7 mouse cellular contexts compared by ENCODE assay signal in genomic region chr6:86585070-86585600, GRCm38 (mm10). TPM values are rescaled to one million over a fixed set of nuclear protein-coding genes. Genes with fewer than 3 reads are reported as not detected.
A peak's percentile ranks its signal among the peaks of the same experiment; 100 is the strongest.
DNase-seq lines count a peak whose midpoint lies in the region; ATAC-seq and TF ChIP-seq lines count a peak whose summit lies in the region.

No protein-coding gene starts in this region.

- DNase-seq in adrenal gland, postnatal 25 days, result peak; percentile 85
- DNase-seq in heart, adult 11 months, result peak; percentile 100
- DNase-seq in left cerebral cortex, postnatal 36 days (ENCODE audit: low spot score in 2 of 2), result peak; percentile 88 to 90
- peak; percentile 63 for DNase-seq in mesoderm, embryonic 11.5 days (ENCODE audit: low read depth, low spot score)
- peak; percentile 77 for DNase-seq in right cerebral cortex, postnatal 14 days

- H3K9me3 ChIP-seq in embryonic facial prominence, embryonic 12.5 days, result no peaks in the 10 kb centered on the region
- H3K9me3 ChIP-seq in intestine, postnatal 0 days (ENCODE audit: control insufficient read depth), result no peaks in the 10 kb centered on the region

- H3K4me1 ChIP-seq in embryonic facial prominence, embryonic 12.5 days, result peaks cover 18% of the 10 kb centered on the region
- H3K4me1 ChIP-seq in intestine, postnatal 0 days (replicated peaks; ENCODE audit: control insufficient read depth, insufficient read depth, low read length), result peaks cover 17% of the 10 kb centered on the region; the same call in 1 of the 2 replicates

- peak overlapping the region; percentile 54 for H3K4me2 ChIP-seq in embryonic facial prominence, embryonic 12.5 days (replicated peaks)
- H3K4me2 ChIP-seq in intestine, postnatal 0 days (replicated peaks; ENCODE audit: low read depth), result peak overlapping the region; percentile 60

- no peaks in the 10 kb centered on the region for H3K27me3 ChIP-seq in embryonic facial prominence, embryonic 12.5 days
- H3K27me3 ChIP-seq in intestine, postnatal 0 days (replicated peaks; ENCODE audit: control insufficient read depth, insufficient read depth, low read length), result no peaks in the 10 kb centered on the region

- peak; percentile 18; the same call in 1 of the 2 replicates for TF ChIP-seq CTCF in intestine, postnatal 0 days (IDR thresholded peaks at IDR 0.05; ENCODE audit: low read depth)

- ATAC-seq in embryonic facial prominence, embryonic 12.5 days (ENCODE audit: insufficient number of reproducible peaks, insufficient read depth, low FRiP score, low TSS enrichment), result peak; percentile 74; the same call in 1 of the 2 replicates
- peak; percentile 74 for ATAC-seq in intestine, postnatal 0 days

- peak overlapping the region; percentile 89 for H3K27ac ChIP-seq in embryonic facial prominence, embryonic 12.5 days
- peak overlapping the region; percentile 75 for H3K27ac ChIP-seq in intestine, postnatal 0 days (ENCODE audit: low read depth, low read length)

- intact Hi-C loops in left cerebral cortex, postnatal 36 days (cut with DNase I), result loop anchor here (2.0 to 5.0 kb wide), 2 partner anchors 58 to 113 kb away; partner anchors contain the start of gene Pcbp1

- H3K36me3 ChIP-seq in embryonic facial prominence, embryonic 12.5 days, result no peaks in the 10 kb centered on the region
- no peaks in the 10 kb centered on the region for H3K36me3 ChIP-seq in intestine, postnatal 0 days (ENCODE audit: control insufficient read depth, insufficient read depth)

- H3K9ac ChIP-seq in embryonic facial prominence, embryonic 12.5 days, result peak overlapping the region; percentile 38
- peak overlapping the region; percentile 46 for H3K9ac ChIP-seq in intestine, postnatal 0 days (ENCODE audit: low read depth, low read length)

- 10% methylated on average over 16 of the region's 16 CpGs for WGBS in embryonic facial prominence, embryonic 12.5 days
- WGBS in intestine, postnatal 0 days, result 14% methylated on average over 16 of the region's 16 CpGs

- H3K4me3 ChIP-seq in embryonic facial prominence, embryonic 12.5 days, result peak overlapping the region; percentile 29
- peak overlapping the region; percentile 21 for H3K4me3 ChIP-seq in intestine, postnatal 0 days (ENCODE audit: low read depth, low read length)

RNA-seq across cellular contexts. Expression of gene Asprv1, which starts 42.8 kb away (rescaled TPM):
- total RNA-seq in adrenal gland, postnatal 25 days (2021), result not detected in 2 replicates
- polyA plus RNA-seq in embryonic facial prominence, embryonic 12.5 days (2016; fragmentation: Nextera tagmentation; extraction: Ambion mirVana), result 1.7 and 2.1 TPM in 2 replicates
- 1.3 and 1.6 TPM in 2 replicates for polyA plus RNA-seq in intestine, postnatal 0 days (2015; fragmentation: Nextera tagmentation; extraction: Ambion mirVana)
- total RNA-seq in left cerebral cortex, postnatal 36 days (2021), result 1 to 10 TPM in 1 of 2 experiments, under 1 TPM in 1; 0.86 to 2.4 TPM

RNA-seq across cellular contexts. Expression of gene Pcbp1, which starts 59.0 kb away (rescaled TPM):
- total RNA-seq in adrenal gland, postnatal 25 days (2021), result 296 and 313 TPM in 2 replicates
- 537 and 549 TPM in 2 replicates for polyA plus RNA-seq in embryonic facial prominence, embryonic 12.5 days (2016; fragmentation: Nextera tagmentation; extraction: Ambion mirVana)
- polyA plus RNA-seq in intestine, postnatal 0 days (2015; fragmentation: Nextera tagmentation; extraction: Ambion mirVana), result 326 and 327 TPM in 2 replicates
- total RNA-seq in left cerebral cortex, postnatal 36 days (2021), result 100 to 1,000 TPM; 179 to 192 TPM

Comparison
In these comparisons a context has a peak if more than half of its experiments do, and no peak if none do; other contexts are left out.
1. Peak in every context shown above with its lines: DNase-seq, ATAC-seq, H3K4me3 ChIP-seq and H3K27ac ChIP-seq.